Mouse (Mus musculus) gastrocnemius, postnatal 36 days (tissue): ENCODE data around the gene Eif3c. TPM values are rescaled to one million over a fixed set of nuclear protein-coding genes. Genes with fewer than 3 reads are reported as not detected.

ENCODE experiments used
- DNase-seq, 2 experiments: peaks; one replicate each; pipeline ENCODE4 v3.0.0; 2022
- intact Hi-C: fragments of 180-260 bp; cut with DNase I; formaldehyde crosslinking; loops from one replicate; pipeline ENCODE4 v1.15.1; 2025
- microRNA-seq, 2 experiments: library from miRNA; unstranded; fragments of <30 nt; microRNA quantifications; one replicate each; pipeline ENCODE4 v1.2.0; 2021
- total RNA-seq, 2 experiments: library from RNA; stranded (reverse); gene quantifications; 2 replicates each; pipeline ENCODE4 v1.2.3; 2021

Eif3c gene
- total RNA-seq, 2 experiments from 2014 or later = 129 to 154 TPM

- intact Hi-C loops = no loop called here
- no peak for DNase-seq
Measured at GRCm38 (mm10) chr7:126499416-126499815, 66.8 kb downstream of the Eif3c start.

DNA sequence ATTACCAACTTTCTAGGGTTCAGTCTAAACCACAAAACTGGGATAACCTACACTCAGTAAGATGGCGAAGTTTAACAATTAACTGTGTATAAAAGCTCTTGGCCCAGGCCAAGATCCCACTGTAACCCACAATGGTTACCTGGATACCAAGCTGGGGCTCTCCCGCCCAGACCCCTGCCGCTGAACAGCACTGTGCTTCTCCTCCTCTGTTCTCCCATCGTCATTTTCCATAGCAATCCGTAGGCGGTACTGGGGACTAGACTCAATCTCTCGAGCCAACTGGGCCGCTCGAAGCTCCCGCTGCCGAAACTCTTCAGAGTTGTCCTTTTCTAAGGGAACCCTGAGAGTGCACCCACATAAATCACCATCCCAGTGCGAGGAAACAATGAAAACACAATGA lies 68.2 kb downstream of the Eif3c start:
- DNase-seq = no peak
- intact Hi-C loops = no loop called here

GRCm38 (mm10) chr7:126496475-126496874 lies 69.7 kb downstream of the Eif3c start:
- intact Hi-C loops = no loop called here
- DNase-seq = no peak

Small RNA genes lying within 50 kb of the gene (microRNA-seq; reads per million reads assigned to microRNA genes)
- 0 to 1.5 reads per million in 2 experiments for gene Mir7059

Other genes starting within 250 kb of the Eif3c start
- 1 to 10 TPM in 1 of 2 experiments, under 1 TPM in 1; 0.27 to 2.4 TPM for gene Lat, start 196.8 kb downstream of the Eif3c start, total RNA-seq
- gene Spns1, start 189.0 kb downstream of the Eif3c start, total RNA-seq = 10 to 100 TPM; 24.7 to 29.0 TPM
- gene Nfatc2ip, start 169.7 kb downstream of the Eif3c start, total RNA-seq = 1 to 10 TPM; 2.2 to 3.5 TPM
- gene Cd19, start 151.5 kb downstream of the Eif3c start, total RNA-seq = not detected
- gene Rabep2, start 137.7 kb downstream of the Eif3c start, total RNA-seq = 10 to 100 TPM; 13.8 to 14.0 TPM
- over 10,000 TPM; 23,125 to 24,213 TPM for gene Atp2a1, start 103.3 kb downstream of the Eif3c start, total RNA-seq
- 10 to 100 TPM; 36.8 to 43.4 TPM for gene Sh2b1, start 91.0 kb downstream of the Eif3c start, total RNA-seq
- 100 to 1,000 TPM; 122 to 145 TPM for gene Tufm, start 79.0 kb downstream of the Eif3c start, total RNA-seq
- gene Atxn2l, start 63.0 kb downstream of the Eif3c start, total RNA-seq = 10 to 100 TPM; 25.8 to 29.9 TPM
- under 1 TPM; 0.44 to 0.46 TPM for gene Apobr, start 18.5 kb upstream of the Eif3c start, total RNA-seq
- gene Cln3, start 19.4 kb upstream of the Eif3c start, total RNA-seq = 10 to 100 TPM; 10.7 to 11.0 TPM
- gene Il27, start 28.5 kb upstream of the Eif3c start, total RNA-seq = not detected
- gene Nupr1, start 64.5 kb upstream of the Eif3c start, total RNA-seq = 10 to 100 TPM in 1 of 2 experiments, 1 to 10 TPM in 1; 8.5 to 11.9 TPM
- 10 to 100 TPM; 29.3 to 33.2 TPM for gene Sgf29, start 82.9 kb upstream of the Eif3c start, total RNA-seq
- 10 to 100 TPM; 15.7 to 21.0 TPM for gene Sult1a1, start 110.0 kb upstream of the Eif3c start, total RNA-seq
- gene Bola2, start 129.0 kb upstream of the Eif3c start, total RNA-seq = 10 to 100 TPM; 29.9 to 36.8 TPM
- gene Slx1b, start 129.4 kb upstream of the Eif3c start, total RNA-seq = 1 to 10 TPM; 2.1 to 3.6 TPM
- 1 to 10 TPM; 2.6 to 5.2 TPM for gene Coro1a, start 141.4 kb upstream of the Eif3c start, total RNA-seq
- 10 to 100 TPM; 15.7 to 21.9 TPM for gene Mapk3, start 193.2 kb upstream of the Eif3c start, total RNA-seq
- 1 to 10 TPM in 1 of 2 experiments, under 1 TPM in 1; 0.99 to 1.8 TPM for gene Gdpd3, start 199.9 kb upstream of the Eif3c start, total RNA-seq
- gene Ypel3, start 210.5 kb upstream of the Eif3c start, total RNA-seq = 10 to 100 TPM; 77.7 to 97.4 TPM
- under 1 TPM; 0.28 to 0.30 TPM for gene Tbx6, start 215.1 kb upstream of the Eif3c start, total RNA-seq
- gene Ppp4c, start 226.1 kb upstream of the Eif3c start, total RNA-seq = 10 to 100 TPM; 21.6 to 22.4 TPM
- gene Fam57b, start 231.3 kb upstream of the Eif3c start, total RNA-seq = 10 to 100 TPM; 55.8 to 67.4 TPM